Mouse (Mus musculus) kidney, adult 2 months (tissue): ENCODE measurements around the gene Hnrnpul1.

Experiments used
- CTCF ChIP-seq: fragments of 200-500 bp; conservative IDR thresholded peaks from 2 replicates; pipeline ENCODE4 v1.5.1; 2011; ENCODE audit warnings: low read depth, mild to moderate bottlenecking, control low read depth, low read length, moderate library complexity, mixed read lengths; ENCODE audit not compliant: insufficient read depth, insufficient read length
- POLR2A ChIP-seq: fragments of 200-500 bp; IDR thresholded peaks from one replicate; pipeline ENCODE4 v1.6.1; 2011; ENCODE audit warnings: low read depth, low read length, control low read depth

GRCm38 (mm10) chr7:25801031-25801430, 46.5 kb upstream of the Hnrnpul1 start:
- no peak for TF ChIP-seq POLR2A
- TF ChIP-seq CTCF: no peak
